Mouse (Mus musculus) hindbrain, embryonic 13.5 days (tissue): Measurements from ENCODE around the gene Mtch1. TPM values are rescaled to one million over a fixed set of nuclear protein-coding genes. Genes with fewer than 3 reads are reported as not detected.
"Not testable (repeated sequence)": the region's sequence is repeated elsewhere in the genome, so short reads cannot be mapped to it uniquely, and the experiment has no call there.

Source experiments
- ATAC-seq: fragments of 200-750 bp; cut with Nextera tagmentation; 2 replicates; pipeline ENCODE4 v1.8.0; 2017; ENCODE audit warnings: moderate TSS enrichment; ENCODE audit not compliant: low FRiP score
- H3K27ac ChIP-seq: fragments of 300-500 bp; sonication (generic); 2 replicates; pipeline ENCODE4 v1.5.1; 2015; ENCODE audit warnings: inconsistent platforms, mild to moderate bottlenecking, moderate library complexity
- H3K27me3 ChIP-seq: fragments of 300-500 bp; sonication (generic); 2 replicates; pipeline ENCODE4 v1.6.1; 2015; ENCODE audit warnings: mild to moderate bottlenecking, inconsistent platforms
- H3K36me3 ChIP-seq: fragments of 300-500 bp; sonication (generic); 2 replicates; pipeline ENCODE4 v1.6.1; 2015; ENCODE audit warnings: mild to moderate bottlenecking, inconsistent platforms
- H3K4me1 ChIP-seq: fragments of 300-500 bp; sonication (generic); replicated peaks from 2 replicates; pipeline ENCODE4 v1.6.1; 2015; ENCODE audit warnings: inconsistent platforms
- H3K4me2 ChIP-seq: fragments of 300-500 bp; sonication (generic); 2 replicates; pipeline ENCODE4 v1.6.1; 2015; ENCODE audit warnings: inconsistent platforms, mild to moderate bottlenecking, moderate library complexity
- H3K4me3 ChIP-seq: fragments of 300-500 bp; sonication (generic); 2 replicates; pipeline ENCODE4 v1.5.1; 2015; ENCODE audit warnings: mild to moderate bottlenecking, inconsistent platforms
- H3K9ac ChIP-seq: fragments of 300-500 bp; sonication (generic); 2 replicates; pipeline ENCODE4 v1.6.1; 2015; ENCODE audit warnings: mild to moderate bottlenecking, inconsistent platforms
- H3K9me3 ChIP-seq: fragments of 300-500 bp; sonication (generic); 2 replicates; pipeline ENCODE4 v1.6.1; 2016; ENCODE audit warnings: inconsistent platforms
- WGBS: fragments of 180-500 bp; shearing (Covaris S2); methylation state at CpG from one replicate; pipeline ENCODE4 v1.1.7; 2015; 5-methylcytosine and 5-hydroxymethylcytosine counted together
- polyA plus RNA-seq: library from polyadenylated mRNA; unstranded; fragments of >200 nt; fragmentation: Nextera tagmentation; extraction: Ambion mirVana; gene quantifications from 2 replicates; pipeline ENCODE4 v1.2.1, GENCODE M21; 2015

The Mtch1 gene
- polyA plus RNA-seq, 1 experiment from 2014 or later, result 423 TPM

DNA sequence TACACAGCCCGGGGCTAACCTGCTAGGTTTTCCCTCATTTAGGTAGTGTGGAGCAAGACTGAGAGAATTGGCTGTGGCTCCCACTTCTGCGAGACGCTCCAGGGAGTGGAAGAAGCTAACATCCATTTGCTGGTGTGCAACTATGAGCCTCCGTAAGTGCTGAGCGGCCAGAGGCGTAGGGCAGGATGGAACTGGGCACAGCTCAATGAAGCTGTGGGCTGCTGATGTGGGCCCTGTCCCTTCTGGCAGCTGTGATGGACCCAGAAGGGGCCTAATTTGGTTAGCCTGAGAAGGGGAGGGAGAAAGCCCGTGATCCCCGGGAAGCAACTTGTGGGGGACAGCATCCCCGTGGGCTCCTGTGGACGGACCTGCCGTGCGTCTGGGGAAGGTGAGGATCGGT, 21.9 kb downstream of the Mtch1 start:
- 0 out of 2 replicates have a peak overlapping the region, but pooled peaks have one; percentile 31 for H3K4me3 ChIP-seq
- peak overlapping the region; percentile 67 for H3K9ac ChIP-seq
- H3K27me3 ChIP-seq, result peaks cover 48% of the 10 kb centered on the region
- peak overlapping the region; percentile 59 for H3K4me2 ChIP-seq
- no peak overlapping the region for H3K27ac ChIP-seq
- peaks cover 49% of the 10 kb centered on the region for H3K4me1 ChIP-seq
- ATAC-seq, result no peak
- 44% methylated on average over 13 of the region's 13 CpGs for WGBS
- H3K36me3 ChIP-seq, result peaks cover 10% of the 10 kb centered on the region; the same call in 1 of the 2 replicates
- H3K9me3 ChIP-seq, result no peaks in the 10 kb centered on the region

DNA sequence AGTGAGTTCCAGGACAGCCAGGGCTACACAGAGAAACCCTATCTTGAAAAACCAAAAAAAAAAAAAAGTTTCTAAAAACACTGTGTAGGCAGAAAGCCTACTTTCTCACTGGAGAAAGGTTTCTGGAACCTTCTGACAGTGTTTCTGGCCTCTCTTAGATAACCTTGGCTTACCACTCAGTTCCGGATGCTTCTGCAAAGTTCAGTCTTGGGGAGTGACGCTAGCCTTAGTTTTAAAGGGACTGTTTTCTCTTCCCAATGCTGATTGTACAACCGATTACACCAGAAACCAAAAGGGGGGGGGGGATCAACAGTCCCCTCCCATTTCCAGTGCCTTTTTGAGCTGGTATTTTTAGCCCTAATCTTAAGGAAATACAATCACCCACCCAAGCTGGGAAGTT, 24.1 kb downstream of the Mtch1 start:
- no peak overlapping the region for H3K4me3 ChIP-seq
- no peak overlapping the region for H3K9ac ChIP-seq
- H3K4me2 ChIP-seq, result no peak overlapping the region
- 90% methylated on average over 3 of the region's 3 CpGs for WGBS
- H3K36me3 ChIP-seq, result no peaks in the 10 kb centered on the region
- no peaks in the 10 kb centered on the region for H3K9me3 ChIP-seq
- no peak for ATAC-seq
- no peak overlapping the region for H3K27ac ChIP-seq
- peaks cover 67% of the 10 kb centered on the region for H3K27me3 ChIP-seq
- H3K4me1 ChIP-seq, result peaks cover 42% of the 10 kb centered on the region

DNA sequence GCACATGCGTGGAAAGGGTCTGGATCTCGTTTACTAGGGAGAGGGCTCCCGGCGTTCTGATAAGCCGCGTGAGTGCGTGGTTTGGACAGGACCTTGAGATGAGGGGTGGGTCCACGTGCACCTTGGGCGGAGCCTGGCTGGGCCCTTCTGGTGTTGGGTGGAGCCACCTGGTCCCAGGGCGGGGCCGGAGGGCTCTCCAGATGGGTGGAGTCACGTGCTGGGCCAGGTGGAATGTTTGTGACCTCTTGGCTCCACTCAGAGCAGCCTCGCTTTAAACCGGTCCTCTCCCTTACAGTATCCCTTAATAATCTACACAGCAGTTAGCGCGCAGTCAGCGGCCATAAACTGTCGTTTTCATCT, 25.2 kb downstream of the Mtch1 start:
- Histone ChIP-seq H3K4me2 (0 out of 2 replicates have a peak overlapping the region, but pooled peaks have one; percentile 22), H3K27me3 (peaks cover 65% of the 10 kb centered on the region), H3K4me1 (peaks cover 38% of the 10 kb centered on the region), H3K36me3 (no peaks in the 10 kb centered on the region), H3K9me3 (no peaks in the 10 kb centered on the region), H3K27ac (no peak overlapping the region), H3K4me3 (no peak overlapping the region), H3K9ac (no peak overlapping the region)
- WGBS, result 21% methylated on average over 18 of the region's 18 CpGs
- ATAC-seq, result no peak

DNA sequence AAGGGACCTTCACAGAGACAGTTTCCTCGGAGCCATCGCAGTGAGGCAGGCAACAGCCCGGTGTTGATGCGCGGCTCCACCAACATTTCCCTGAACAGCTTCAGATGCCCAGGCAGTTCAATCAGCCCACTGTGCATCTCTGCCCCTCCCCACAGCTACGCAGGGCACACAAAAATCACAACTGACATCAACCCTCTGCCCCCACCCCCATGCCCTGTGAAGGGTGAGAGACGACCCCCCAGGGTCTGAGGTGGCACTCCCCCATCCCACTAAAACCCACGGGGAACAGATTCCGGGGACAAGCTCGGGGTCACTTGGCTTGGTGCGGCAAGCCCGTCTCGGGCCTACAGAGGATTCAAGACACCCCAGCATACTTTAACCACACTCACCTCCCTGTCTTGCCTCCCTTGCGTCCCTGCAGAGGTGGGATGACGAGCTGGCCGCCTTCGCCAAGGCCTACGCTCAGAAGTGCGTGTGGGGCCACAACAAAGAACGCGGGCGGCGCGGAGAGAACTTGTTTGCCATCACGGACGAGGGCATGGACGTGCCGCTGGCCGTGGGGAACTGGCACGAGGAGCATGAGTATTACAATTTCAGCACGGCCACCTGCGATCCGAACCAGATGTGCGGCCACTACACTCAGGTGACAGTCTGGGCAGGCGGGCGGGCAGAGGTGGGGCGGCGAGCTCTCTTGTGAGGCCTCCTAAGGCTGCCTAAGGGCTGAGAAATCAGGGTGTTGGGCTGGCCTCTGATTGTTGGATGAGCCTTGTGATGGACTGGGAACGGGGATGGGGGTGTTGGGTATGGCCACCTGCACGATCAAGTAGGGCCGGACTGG, 25.8 kb downstream of the Mtch1 start:
- H3K9ac ChIP-seq, result no peak overlapping the region

DNA sequence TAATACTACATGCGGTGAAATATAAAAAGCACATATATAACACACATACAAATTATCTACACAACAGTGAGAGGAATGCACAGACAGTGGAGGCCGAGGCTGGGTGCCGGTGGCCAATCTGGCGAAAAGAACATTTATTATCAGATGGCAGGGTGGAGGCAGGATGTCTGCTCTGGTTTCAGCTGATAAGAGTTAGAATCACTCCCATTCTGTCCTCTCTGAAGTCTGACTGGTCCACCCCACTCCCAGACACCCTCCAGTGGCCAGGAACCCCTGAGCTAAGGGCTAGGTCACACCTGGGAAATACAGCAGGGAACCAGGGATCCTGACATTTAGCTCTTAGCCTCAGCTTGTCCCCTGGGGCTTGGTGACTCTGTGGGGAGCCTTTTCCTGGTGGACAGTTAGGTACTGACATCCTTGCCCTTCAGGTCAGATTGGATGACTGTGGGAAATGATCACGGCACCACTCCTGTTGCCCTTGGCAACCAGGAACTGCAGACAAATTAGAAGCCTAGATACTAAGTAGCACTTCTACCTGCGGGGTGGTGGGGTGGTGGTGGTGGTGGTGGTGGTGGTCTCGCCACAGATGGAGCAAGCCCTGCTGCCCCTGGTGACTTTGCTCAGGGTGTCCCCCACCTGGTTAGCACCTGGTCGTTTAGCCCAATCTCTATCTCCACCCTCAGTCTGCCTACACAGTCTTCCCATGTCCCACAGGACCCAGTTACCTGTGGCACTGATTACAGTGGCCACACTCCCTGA, 27.7 kb downstream of the Mtch1 start:
- no peak overlapping the region for H3K9ac ChIP-seq

More for the DNA sequence above, 25.8 kb downstream of the Mtch1 start:
- WGBS, result 15% methylated on average over 41 of the region's 41 CpGs
- Histone ChIP-seq H3K27me3 (peaks cover 62% of the 10 kb centered on the region), H3K4me3 (no peak overlapping the region), H3K4me2 (peak overlapping the region; percentile 22; the same call in 1 of the 2 replicates), H3K36me3 (no peaks in the 10 kb centered on the region), H3K4me1 (peaks cover 32% of the 10 kb centered on the region), H3K9me3 (no peaks in the 10 kb centered on the region), H3K27ac (no peak overlapping the region)
- ATAC-seq, result no peak

DNA sequence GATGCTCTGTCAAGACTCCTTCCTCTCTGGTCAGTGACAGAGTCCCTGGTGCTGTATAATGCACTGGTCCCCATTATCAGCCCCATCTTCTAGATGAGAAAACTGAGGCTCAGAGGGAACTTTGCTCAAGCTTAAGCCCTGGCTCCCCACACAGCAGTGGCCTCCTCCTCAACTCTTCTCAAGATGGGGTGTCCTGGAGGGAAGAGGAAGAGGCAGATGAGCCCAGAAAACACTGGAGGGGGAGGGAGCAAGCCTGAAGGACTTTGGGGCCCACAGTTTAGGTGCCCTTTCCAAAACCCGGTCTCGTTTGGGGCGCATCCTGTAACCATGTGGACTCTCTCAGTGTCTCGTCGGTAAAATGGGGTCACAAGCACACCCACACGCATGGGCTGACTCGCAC, 28.3 kb downstream of the Mtch1 start:
- no peak overlapping the region for H3K27ac ChIP-seq
- H3K36me3 ChIP-seq, result no peaks in the 10 kb centered on the region
- H3K27me3 ChIP-seq, result peaks cover 60% of the 10 kb centered on the region
- H3K9me3 ChIP-seq, result no peaks in the 10 kb centered on the region
- no peak overlapping the region for H3K9ac ChIP-seq
- H3K4me2 ChIP-seq, result no peak overlapping the region
- ATAC-seq, result no peak
- WGBS, result 93% methylated on average over 7 of the region's 7 CpGs
- peaks cover 20% of the 10 kb centered on the region for H3K4me1 ChIP-seq
- H3K4me3 ChIP-seq, result no peak overlapping the region

More for the DNA sequence above, 27.7 kb downstream of the Mtch1 start:
- peaks cover 20% of the 10 kb centered on the region for H3K4me1 ChIP-seq
- no peak overlapping the region for H3K4me2 ChIP-seq
- ATAC-seq, result no peak
- no peaks in the 10 kb centered on the region for H3K9me3 ChIP-seq
- peaks cover 62% of the 10 kb centered on the region for H3K27me3 ChIP-seq
- H3K27ac ChIP-seq, result no peak overlapping the region
- no peaks in the 10 kb centered on the region for H3K36me3 ChIP-seq
- 72% methylated on average over 8 of the region's 8 CpGs for WGBS
- no peak overlapping the region for H3K4me3 ChIP-seq

GRCm38 (mm10) chr17:29318731-29319250, 28.9 kb downstream of the Mtch1 start:
- no peaks in the 10 kb centered on the region for H3K9me3 ChIP-seq
- no peak for ATAC-seq
- H3K4me2 ChIP-seq, result no peak overlapping the region
- H3K4me3 ChIP-seq, result no peak overlapping the region
- 51% methylated on average over 6 of the region's 6 CpGs for WGBS
- peaks cover 20% of the 10 kb centered on the region for H3K4me1 ChIP-seq
- H3K27me3 ChIP-seq, result peaks cover 54% of the 10 kb centered on the region
- no peaks in the 10 kb centered on the region for H3K36me3 ChIP-seq
- H3K9ac ChIP-seq, result no peak overlapping the region
- H3K27ac ChIP-seq, result no peak overlapping the region; the same call in 1 of the 2 replicates

- ATAC-seq, H3K9ac ChIP-seq, H3K4me2 ChIP-seq, H3K4me3 ChIP-seq, H3K9me3 ChIP-seq, H3K27ac ChIP-seq, H3K36me3 ChIP-seq: not testable (repeated sequence)
- WGBS, result 98% methylated on average over 3 of the region's 3 CpGs
- peaks cover 15% of the 10 kb centered on the region for H3K4me1 ChIP-seq
- peaks cover 40% of the 10 kb centered on the region for H3K27me3 ChIP-seq
Observed at GRCm38 (mm10) chr17:29317380-29317779, 30.4 kb downstream of the Mtch1 start, which contains the start of gene Pi16. TSS of gene Pi16 (plus strand) at chr17:29317680.

DNA sequence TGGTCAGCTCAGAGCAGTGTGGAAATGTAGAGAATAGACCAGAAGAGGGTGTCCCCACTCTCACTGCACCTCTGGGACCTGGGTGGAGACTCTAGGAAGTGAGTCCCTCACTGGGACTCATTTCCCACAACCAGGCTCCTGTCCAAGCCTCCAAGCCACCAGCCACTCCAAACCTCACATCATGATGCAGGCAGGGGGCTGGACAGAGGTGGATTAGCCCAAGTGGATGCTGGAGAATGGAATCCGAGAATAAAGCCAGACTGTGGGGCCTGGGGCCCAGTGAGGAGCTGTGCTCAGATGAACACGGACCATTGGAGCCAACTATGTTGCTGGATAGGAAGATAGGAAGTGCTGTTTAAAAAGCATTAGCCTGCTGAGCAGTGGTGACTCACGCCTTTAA, 30.8 kb downstream of the Mtch1 start:
- WGBS, result 81% methylated on average over 3 of the region's 3 CpGs
- H3K27ac ChIP-seq, result no peak overlapping the region

GRCm38 (mm10) chr17:29315672-29316465, 31.9 kb downstream of the Mtch1 start:
- Histone ChIP-seq H3K27ac (no peak overlapping the region), H3K4me1 (peaks cover 9% of the 10 kb centered on the region; the same call in 1 of the 2 replicates), H3K9me3 (no peaks in the 10 kb centered on the region), H3K9ac (no peak overlapping the region), H3K4me2 (no peak overlapping the region), H3K4me3 (no peak overlapping the region), H3K27me3 (peaks cover 25% of the 10 kb centered on the region), H3K36me3 (no peaks in the 10 kb centered on the region)
- 47% methylated on average over 9 of the region's 9 CpGs for WGBS
- ATAC-seq, result no peak

More for the DNA sequence above, 30.8 kb downstream of the Mtch1 start:
- Histone ChIP-seq H3K4me1 (peaks cover 10% of the 10 kb centered on the region), H3K27me3 (peaks cover 35% of the 10 kb centered on the region), H3K36me3 (no peaks in the 10 kb centered on the region), H3K4me3 (no peak overlapping the region), H3K9ac (no peak overlapping the region), H3K9me3 (no peaks in the 10 kb centered on the region), H3K4me2 (no peak overlapping the region)
- ATAC-seq, result no peak

- Histone ChIP-seq H3K4me2 (no peak overlapping the region), H3K27ac (no peak overlapping the region), H3K9ac (no peak overlapping the region), H3K36me3 (no peaks in the 10 kb centered on the region), H3K4me1 (peaks cover 3% of the 10 kb centered on the region; the same call in 1 of the 2 replicates), H3K9me3 (no peaks in the 10 kb centered on the region), H3K4me3 (no peak overlapping the region), H3K27me3 (no peaks in the 10 kb centered on the region)
- ATAC-seq, result no peak
Observed at GRCm38 (mm10) chr17:29313300-29313699, 34.4 kb downstream of the Mtch1 start.

- H3K4me3 ChIP-seq, result no peak overlapping the region
- H3K27ac ChIP-seq, result no peak overlapping the region
- peaks cover 3% of the 10 kb centered on the region; the same call in 1 of the 2 replicates for H3K4me1 ChIP-seq
- ATAC-seq, result no peak
- H3K9me3 ChIP-seq, result no peaks in the 10 kb centered on the region
- no peak overlapping the region for H3K9ac ChIP-seq
- H3K4me2 ChIP-seq, result no peak overlapping the region
- H3K36me3 ChIP-seq, result no peaks in the 10 kb centered on the region
- WGBS, result 92% methylated on average over 2 of the region's 2 CpGs
- H3K27me3 ChIP-seq, result no peaks in the 10 kb centered on the region
Observed at GRCm38 (mm10) chr17:29312082-29312481, 35.7 kb downstream of the Mtch1 start.
